Mouse (Mus musculus) kidney, postnatal 0 days (tissue): ENCODE results near the gene Olfr1254. TPM values are rescaled to one million over a fixed set of nuclear protein-coding genes. Genes with fewer than 3 reads are reported as not detected.

Experiments used
- ATAC-seq: fragments of 200-750 bp; cut with Nextera tagmentation; replicated peaks from 2 replicates; pipeline ENCODE4 v1.8.0; 2017; ENCODE audit warnings: low read depth, moderate number of reproducible peaks, moderate TSS enrichment, moderate library complexity; ENCODE audit not compliant: low FRiP score
- DNase-seq: peaks from one replicate; pipeline ENCODE4 v3.0.0-alpha.2; 2016; ENCODE audit warnings: low spot score
- H3K27ac ChIP-seq: fragments of 300-500 bp; sonication (generic); 2 replicates; pipeline ENCODE4 v1.5.1; 2014; ENCODE audit warnings: mild to moderate bottlenecking
- H3K27me3 ChIP-seq: fragments of 300-500 bp; sonication (generic); 2 replicates; pipeline ENCODE4 v1.6.1; 2014; ENCODE audit warnings: low read length, mixed read lengths; ENCODE audit not compliant: insufficient read depth
- H3K36me3 ChIP-seq: fragments of 300-500 bp; sonication (generic); 2 replicates; pipeline ENCODE4 v1.6.1; 2014; ENCODE audit warnings: low read length, mixed read lengths; ENCODE audit not compliant: insufficient read depth
- H3K4me1 ChIP-seq: fragments of 300-500 bp; sonication (generic); replicated peaks from 2 replicates; pipeline ENCODE4 v1.6.1; 2014; ENCODE audit warnings: antibody characterized with exemption, low read length, mixed read lengths; ENCODE audit not compliant: insufficient read depth
- H3K4me2 ChIP-seq: fragments of 300-500 bp; sonication (generic); 2 replicates; pipeline ENCODE4 v1.6.1; 2014; ENCODE audit warnings: mild to moderate bottlenecking, low read length, moderate library complexity, mixed read lengths
- H3K4me3 ChIP-seq: fragments of 300-500 bp; sonication (generic); replicated peaks from 2 replicates; pipeline ENCODE4 v1.5.1; 2014; ENCODE audit warnings: low read depth, low read length
- H3K9ac ChIP-seq: fragments of 300-500 bp; sonication (generic); 2 replicates; pipeline ENCODE4 v1.6.1; 2014; ENCODE audit warnings: low read depth, low read length
- H3K9me3 ChIP-seq: fragments of 300-500 bp; sonication (generic); replicated peaks from 2 replicates; pipeline ENCODE4 v1.6.1; 2016; ENCODE audit warnings: low read length, inconsistent platforms, mixed read lengths
- CTCF ChIP-seq: IDR thresholded peaks from 2 replicates; pipeline ENCODE4 v1.5.1; 2016; ENCODE audit warnings: antibody characterized with exemption, low read depth, mild to moderate bottlenecking, moderate library complexity
- WGBS: fragments of 180-500 bp; shearing (Covaris S2); extraction: QIAGEN DNeasy Blood & Tissue Kit; methylation state at CpG from one replicate; pipeline ENCODE4 v1.1.7; 2014; 5-methylcytosine and 5-hydroxymethylcytosine counted together
- polyA plus RNA-seq: library from polyadenylated mRNA; unstranded; fragments of >200 nt; fragmentation: Nextera tagmentation; extraction: Ambion mirVana; gene quantifications from 2 replicates; pipeline ENCODE4 v1.2.1, GENCODE M21; 2015

Olfr1254 gene
- polyA plus RNA-seq: not detected in 2 replicates

- no peak within 1 kb of the TSS for H3K4me3 ChIP-seq
- no peaks in the 10 kb centered on the region for H3K9me3 ChIP-seq
- DNase-seq: no peak
- no peaks in the 10 kb centered on the region for H3K4me1 ChIP-seq
- no peak within 1 kb of the TSS for H3K9ac ChIP-seq
- no peak within 1 kb of the TSS for H3K27ac ChIP-seq
- H3K36me3 ChIP-seq: no peaks in the 10 kb centered on the region
- no peak for ATAC-seq
- H3K4me2 ChIP-seq: no peak within 1 kb of the TSS
- H3K27me3 ChIP-seq: no peaks in the 10 kb centered on the region
- TF ChIP-seq CTCF: no peak
Measured at GRCm38 (mm10) chr2:89793519-89793918, at the start of gene Olfr1254. Gene Olfr1254, minus strand, starts transcription at chr2:89793619.

DNA sequence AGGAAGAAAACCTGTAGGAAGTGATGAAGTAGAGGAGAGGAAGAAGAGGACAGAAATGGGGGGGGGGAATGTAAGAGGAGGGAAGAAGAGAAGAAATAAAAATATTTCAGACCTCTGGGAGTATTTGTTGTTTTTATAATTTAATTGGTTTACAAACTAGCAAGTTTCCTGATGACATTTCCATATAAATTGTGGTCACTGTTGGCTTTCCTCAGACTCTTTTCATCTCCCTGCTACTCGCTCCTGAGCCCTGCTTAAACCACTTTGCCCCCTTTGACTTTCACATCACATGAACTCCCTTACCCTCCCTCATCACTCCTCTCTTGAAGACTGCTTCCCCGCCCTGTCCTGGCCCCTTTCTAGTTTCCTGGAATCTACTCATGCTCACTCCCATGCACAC lies 48.0 kb upstream of the Olfr1254 start, which contains the start of gene Olfr1256:
Gene Olfr1256 (minus strand): TSS at position 101 of the 400 bp plus-strand sequence.
- Histone ChIP-seq H3K27ac (no peak within 1 kb of the TSS), H3K4me2 (no peak within 1 kb of the TSS), H3K36me3 (no peaks in the 10 kb centered on the region), H3K9me3 (no peaks in the 10 kb centered on the region), H3K4me1 (no peaks in the 10 kb centered on the region), H3K9ac (no peak within 1 kb of the TSS), H3K27me3 (no peaks in the 10 kb centered on the region), H3K4me3 (no peak within 1 kb of the TSS)
- no peak for TF ChIP-seq CTCF
- no peak for ATAC-seq
- WGBS: 45% methylated on average over 2 of the region's 2 CpGs
- no peak for DNase-seq

DNA sequence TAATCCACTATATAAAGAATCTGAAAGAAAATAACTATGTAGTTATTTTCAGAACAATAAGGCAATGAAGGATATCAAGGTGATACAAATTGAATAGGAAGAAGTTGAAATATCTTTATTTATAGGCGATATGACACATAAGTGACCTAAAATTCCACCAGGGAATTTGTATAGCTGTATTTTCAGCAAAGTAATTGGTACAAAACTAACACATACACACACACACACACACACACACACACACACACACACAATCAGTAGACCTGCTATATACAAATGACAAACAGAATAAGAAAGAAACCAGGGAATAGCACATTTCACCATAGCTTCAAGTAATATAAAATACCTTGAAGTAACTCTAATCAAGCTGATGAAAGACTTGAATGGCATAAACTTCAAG lies 26.8 kb upstream of the Olfr1254 start:
- no peaks in the 10 kb centered on the region for H3K36me3 ChIP-seq
- WGBS: 80% methylated on average over 1 of the region's 1 CpGs
- H3K9me3 ChIP-seq: no peaks in the 10 kb centered on the region
- no peak for ATAC-seq
- TF ChIP-seq CTCF: no peak
- H3K27me3 ChIP-seq: no peaks in the 10 kb centered on the region
- DNase-seq: no peak
- no peak overlapping the region for H3K4me3 ChIP-seq
- no peak overlapping the region for H3K4me2 ChIP-seq
- no peaks in the 10 kb centered on the region for H3K4me1 ChIP-seq
- no peak overlapping the region for H3K9ac ChIP-seq
- H3K27ac ChIP-seq: no peak overlapping the region

GRCm38 (mm10) chr2:89811751-89812150 lies 18.3 kb upstream of the Olfr1254 start, which contains the start of gene Olfr1255:
Gene Olfr1255, plus strand, starts transcription at chr2:89812051.
- no peak for DNase-seq
- H3K4me1 ChIP-seq: no peaks in the 10 kb centered on the region
- no peak within 1 kb of the TSS for H3K9ac ChIP-seq
- no peak within 1 kb of the TSS for H3K4me3 ChIP-seq
- no peak for ATAC-seq
- H3K36me3 ChIP-seq: no peaks in the 10 kb centered on the region
- no peak for TF ChIP-seq CTCF
- H3K9me3 ChIP-seq: no peaks in the 10 kb centered on the region
- H3K4me2 ChIP-seq: no peak within 1 kb of the TSS
- no peak within 1 kb of the TSS for H3K27ac ChIP-seq
- WGBS: 80% methylated on average over 3 of the region's 3 CpGs
- H3K27me3 ChIP-seq: no peaks in the 10 kb centered on the region

GRCm38 (mm10) chr2:89810751-89811150 lies 17.3 kb upstream of the Olfr1254 start:
- no peak overlapping the region for H3K4me2 ChIP-seq
- ATAC-seq (no peak), DNase-seq (no peak)
- no peak overlapping the region for H3K9ac ChIP-seq
- WGBS: 86% methylated on average over 2 of the region's 2 CpGs
- H3K27ac ChIP-seq: no peak overlapping the region
- H3K4me3 ChIP-seq: no peak overlapping the region
- H3K4me1 ChIP-seq: no peaks in the 10 kb centered on the region
- H3K36me3 ChIP-seq: no peaks in the 10 kb centered on the region
- TF ChIP-seq CTCF: no peak
- H3K27me3 ChIP-seq: no peaks in the 10 kb centered on the region
- no peaks in the 10 kb centered on the region for H3K9me3 ChIP-seq

DNA sequence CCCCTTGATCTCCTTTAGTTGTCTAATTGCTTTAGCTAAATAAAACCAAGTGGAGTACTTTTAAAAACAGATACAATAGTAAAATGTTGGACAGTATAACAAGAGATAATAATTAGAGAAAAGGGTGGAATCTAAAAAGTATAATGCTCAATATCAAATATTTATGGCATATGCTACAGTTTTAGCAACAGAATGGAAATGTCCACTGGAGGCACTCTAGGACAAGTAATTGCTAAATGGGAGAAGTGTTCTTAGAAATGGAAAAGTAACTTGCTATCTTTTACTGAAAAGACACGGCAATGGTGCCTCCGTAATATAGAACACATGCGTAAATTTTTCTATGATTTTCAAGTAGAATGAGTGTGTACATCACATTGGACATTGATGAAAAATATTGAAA lies 6.2 kb upstream of the Olfr1254 start:
- no peak overlapping the region for H3K4me3 ChIP-seq
- no peaks in the 10 kb centered on the region for H3K4me1 ChIP-seq
- H3K36me3 ChIP-seq: no peaks in the 10 kb centered on the region
- DNase-seq: no peak
- no peaks in the 10 kb centered on the region for H3K27me3 ChIP-seq
- H3K27ac ChIP-seq: no peak overlapping the region
- WGBS: 88% methylated on average over 3 of the region's 3 CpGs
- H3K4me2 ChIP-seq: no peak overlapping the region
- no peak; the same call in 1 of the 2 replicates for TF ChIP-seq CTCF
- ATAC-seq: no peak
- no peaks in the 10 kb centered on the region for H3K9me3 ChIP-seq
- no peak overlapping the region for H3K9ac ChIP-seq

DNA sequence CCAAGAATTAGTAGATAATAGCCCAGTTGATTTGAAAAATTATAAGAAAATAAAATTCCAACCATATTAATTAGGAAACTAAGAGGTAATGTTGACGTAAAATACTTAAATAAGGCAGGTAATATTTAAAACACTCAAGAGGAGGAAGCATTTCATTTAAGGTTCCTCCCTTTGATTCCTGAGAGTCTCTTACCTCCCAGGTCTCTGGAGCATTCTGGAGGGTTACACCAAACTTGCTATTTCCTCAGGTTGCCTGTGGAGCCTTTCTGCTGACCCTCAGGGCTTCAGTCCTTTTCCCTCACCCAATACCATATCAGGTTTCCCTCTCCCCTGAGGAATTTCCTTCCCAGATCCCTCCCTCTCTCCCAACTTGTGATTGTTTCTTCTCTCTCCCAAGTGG lies 36.4 kb downstream of the Olfr1254 start, which contains the start of gene Olfr1253:
Gene Olfr1253 (minus strand): TSS at position 101 of the 400 bp plus-strand sequence.
- no peak for TF ChIP-seq CTCF
- H3K4me2 ChIP-seq: no peak within 1 kb of the TSS
- WGBS: 94% methylated on average over 1 of the region's 1 CpGs
- H3K27me3 ChIP-seq: no peaks in the 10 kb centered on the region
- no peak within 1 kb of the TSS for H3K27ac ChIP-seq
- no peak within 1 kb of the TSS for H3K4me3 ChIP-seq
- no peak for ATAC-seq
- H3K9me3 ChIP-seq: no peaks in the 10 kb centered on the region
- H3K4me1 ChIP-seq: no peaks in the 10 kb centered on the region
- DNase-seq: no peak
- no peaks in the 10 kb centered on the region for H3K36me3 ChIP-seq
- no peak within 1 kb of the TSS for H3K9ac ChIP-seq

Other genes with a start within 250 kb of the Olfr1254 start
- gene Olfr1245, start 215.2 kb downstream of the Olfr1254 start, polyA plus RNA-seq: not detected in 2 replicates
- gene Olfr1246, start 200.5 kb downstream of the Olfr1254 start, polyA plus RNA-seq: not detected in 2 replicates
- gene Olfr1247, start 179.5 kb downstream of the Olfr1254 start, polyA plus RNA-seq: not detected in 2 replicates
- gene Olfr1248, start 175.4 kb downstream of the Olfr1254 start, polyA plus RNA-seq: not detected in 2 replicates
- gene Olfr1249, start 158.6 kb downstream of the Olfr1254 start, polyA plus RNA-seq: not detected in 2 replicates
- gene Olfr1250, start 132.2 kb downstream of the Olfr1254 start, polyA plus RNA-seq: not detected in 2 replicates
- gene Olfr1251, start 121.7 kb downstream of the Olfr1254 start, polyA plus RNA-seq: not detected in 2 replicates
- not detected in 2 replicates for gene Olfr1252, start 68.6 kb downstream of the Olfr1254 start, polyA plus RNA-seq
- not detected in 2 replicates for gene Olfr1253, start 36.5 kb downstream of the Olfr1254 start, polyA plus RNA-seq
- not detected in 2 replicates for gene Olfr1255, start 18.4 kb upstream of the Olfr1254 start, polyA plus RNA-seq
- gene Olfr1256, start 47.9 kb upstream of the Olfr1254 start, polyA plus RNA-seq: not detected in 2 replicates
- not detected in 2 replicates for gene Olfr48, start 54.6 kb upstream of the Olfr1254 start, polyA plus RNA-seq
- not detected in 2 replicates for gene Olfr1257, start 84.8 kb upstream of the Olfr1254 start, polyA plus RNA-seq
- not detected in 2 replicates for gene Olfr1258, start 133.7 kb upstream of the Olfr1254 start, polyA plus RNA-seq
- gene Olfr1259, start 155.0 kb upstream of the Olfr1254 start, polyA plus RNA-seq: not detected in 2 replicates
- not detected in 2 replicates for gene Olfr1260, start 180.7 kb upstream of the Olfr1254 start, polyA plus RNA-seq
- not detected in 2 replicates for gene Olfr1261, start 197.6 kb upstream of the Olfr1254 start, polyA plus RNA-seq
- gene Olfr1262, start 206.5 kb upstream of the Olfr1254 start, polyA plus RNA-seq: not detected in 2 replicates
- gene Olfr1263, start 218.5 kb upstream of the Olfr1254 start, polyA plus RNA-seq: not detected in 2 replicates
- gene Olfr1264, start 232.0 kb upstream of the Olfr1254 start, polyA plus RNA-seq: not detected in 2 replicates
- gene Olfr1265, start 241.7 kb upstream of the Olfr1254 start, polyA plus RNA-seq: not detected in 2 replicates